Mouse (Mus musculus): ENCODE results near the gene Capn2. TPM values are rescaled to one million over a fixed set of nuclear protein-coding genes. Genes with fewer than 3 reads are reported as not detected.

Gene Capn2
- polyA plus RNA-seq, 1 experiment from 2014 or later = 90.2 TPM

- WGBS = 34% methylated on average over 2 of the region's 2 CpGs
- no peak overlapping the region for H3K9ac ChIP-seq
- H3K4me3 ChIP-seq = no peak overlapping the region
- H3K36me3 ChIP-seq = peaks cover 26% of the 10 kb centered on the region
- 0 out of 2 replicates have a peak overlapping the region, but pooled peaks have one; percentile 24 for H3K27ac ChIP-seq (replicated peaks)
- no peaks in the 10 kb centered on the region for H3K27me3 ChIP-seq (replicated peaks)
- no peaks in the 10 kb centered on the region for H3K9me3 ChIP-seq
- ATAC-seq (ENCODE audit: extremely low read depth, insufficient number of reproducible peaks, low FRiP score, low TSS enrichment) = no peak
- H3K4me2 ChIP-seq = no peak overlapping the region
- H3K4me1 ChIP-seq = peaks cover 44% of the 10 kb centered on the region
Observed at GRCm38 (mm10) chr1:182426444-182426843, 91.0 kb downstream of the Capn2 start.

- 66% methylated on average over 3 of the region's 3 CpGs for WGBS
- Histone ChIP-seq H3K9ac (no peak overlapping the region), H3K9me3 (no peaks in the 10 kb centered on the region), H3K27me3 (replicated peaks) (no peaks in the 10 kb centered on the region), H3K27ac (replicated peaks) (no peak overlapping the region), H3K4me1 (peaks cover 55% of the 10 kb centered on the region), H3K36me3 (peaks cover 15% of the 10 kb centered on the region), H3K4me3 (no peak overlapping the region), H3K4me2 (no peak overlapping the region)
- no peak for ATAC-seq (ENCODE audit: extremely low read depth, insufficient number of reproducible peaks, low FRiP score, low TSS enrichment)
Observed at GRCm38 (mm10) chr1:182425176-182425575, 92.2 kb downstream of the Capn2 start.

GRCm38 (mm10) chr1:182424274-182424673 is 93.1 kb downstream of the Capn2 start:
- H3K9me3 ChIP-seq = no peaks in the 10 kb centered on the region
- no peak overlapping the region for H3K9ac ChIP-seq
- no peak overlapping the region for H3K27ac ChIP-seq (replicated peaks)
- peaks cover 8% of the 10 kb centered on the region for H3K36me3 ChIP-seq
- H3K4me1 ChIP-seq = peaks cover 57% of the 10 kb centered on the region
- ATAC-seq (ENCODE audit: extremely low read depth, insufficient number of reproducible peaks, low FRiP score, low TSS enrichment) = no peak
- 68% methylated on average over 2 of the region's 2 CpGs for WGBS
- no peak overlapping the region for H3K4me2 ChIP-seq
- no peak overlapping the region for H3K4me3 ChIP-seq
- H3K27me3 ChIP-seq (replicated peaks) = no peaks in the 10 kb centered on the region

- no peak for ATAC-seq (ENCODE audit: extremely low read depth, insufficient number of reproducible peaks, low FRiP score, low TSS enrichment)
- no peaks in the 10 kb centered on the region for H3K27me3 ChIP-seq (replicated peaks)
- H3K27ac ChIP-seq (replicated peaks) = no peak overlapping the region
- H3K4me3 ChIP-seq = no peak overlapping the region
- H3K4me2 ChIP-seq = no peak overlapping the region
- 0 out of 2 replicates have a peak, but pooled peaks cover 2% of the 10 kb centered on the region for H3K36me3 ChIP-seq
- peaks cover 42% of the 10 kb centered on the region for H3K4me1 ChIP-seq
- 83% methylated on average over 3 of the region's 3 CpGs for WGBS
- H3K9me3 ChIP-seq = no peaks in the 10 kb centered on the region
- no peak overlapping the region for H3K9ac ChIP-seq
Observed at GRCm38 (mm10) chr1:182419481-182419880, 97.9 kb downstream of the Capn2 start.

Other genes starting within 250 kb of the Capn2 start
- gene Degs1, start 234.8 kb downstream of the Capn2 start, polyA plus RNA-seq (2015; fragmentation: Nextera tagmentation; extraction: Ambion mirVana) = 141 and 153 TPM in 2 replicates
- gene Fbxo28, start 176.0 kb downstream of the Capn2 start, polyA plus RNA-seq (2015; fragmentation: Nextera tagmentation; extraction: Ambion mirVana) = 11.1 and 12.1 TPM in 2 replicates
- gene Trp53bp2, start 108.4 kb downstream of the Capn2 start, polyA plus RNA-seq (2015; fragmentation: Nextera tagmentation; extraction: Ambion mirVana) = 12.2 and 12.7 TPM in 2 replicates
- not detected in 2 replicates for gene Capn8, start 47.4 kb upstream of the Capn2 start, polyA plus RNA-seq (2015; fragmentation: Nextera tagmentation; extraction: Ambion mirVana)
- gene Ccdc185, start 231.6 kb upstream of the Capn2 start, polyA plus RNA-seq (2015; fragmentation: Nextera tagmentation; extraction: Ambion mirVana) = not detected in 2 replicates
- 4.9 and 5.5 TPM in 2 replicates for gene Susd4, start 246.3 kb upstream of the Capn2 start, polyA plus RNA-seq (2015; fragmentation: Nextera tagmentation; extraction: Ambion mirVana)